In the genomic region with DNA sequence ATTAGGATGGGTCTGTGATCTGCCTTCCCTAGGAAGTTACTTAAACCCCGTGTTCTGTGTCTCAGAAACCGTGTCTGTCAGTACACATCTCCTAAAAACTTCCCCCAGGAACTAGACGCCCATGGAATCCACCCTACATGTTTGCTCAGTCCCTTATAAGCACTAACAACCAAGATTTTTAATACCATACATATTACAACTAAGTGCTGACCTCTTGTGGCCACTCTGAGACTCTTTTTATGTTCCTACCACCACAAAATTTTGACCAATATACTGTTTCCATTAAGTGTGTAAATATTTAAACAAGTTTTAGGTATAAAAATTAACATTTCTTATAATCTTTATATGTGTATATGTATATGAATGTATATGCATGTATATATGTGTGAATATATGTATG, we compare ENCODE assay signal across 8 mouse cellular contexts.
DNase-seq lines count a peak whose midpoint lies in the region; ATAC-seq lines count a peak whose summit lies in the region.

No protein-coding gene starts in this region.

- no peaks in the 10 kb centered on the region for H3K9me3 ChIP-seq in hindbrain, embryonic 11.5 days (ENCODE audit: control insufficient read depth, low read length)
- no peaks in the 10 kb centered on the region for H3K9me3 ChIP-seq in hindbrain, embryonic 16.5 days (ENCODE audit: control insufficient read depth, low read length)
- no peaks in the 10 kb centered on the region for H3K9me3 ChIP-seq in midbrain, embryonic 11.5 days (ENCODE audit: control insufficient read depth, low read length)
- no peaks in the 10 kb centered on the region for H3K9me3 ChIP-seq in midbrain, embryonic 10.5 days (replicated peaks)

- no peak overlapping the region for H3K4me3 ChIP-seq in hindbrain, embryonic 11.5 days (ENCODE audit: low read depth, low read length)
- H3K4me3 ChIP-seq in hindbrain, embryonic 16.5 days (ENCODE audit: low read length): no peak overlapping the region
- no peak overlapping the region for H3K4me3 ChIP-seq in midbrain, embryonic 11.5 days (ENCODE audit: low read depth, low read length)
- no peak overlapping the region for H3K4me3 ChIP-seq in midbrain, embryonic 10.5 days

- DNase-seq in hindbrain, embryonic 11.5 days (ENCODE audit: low spot score): peak; percentile 37
- peak; percentile 85 for DNase-seq in midbrain, embryonic 11.5 days (ENCODE audit: low spot score, missing footprints)
- DNase-seq in midbrain, embryonic 10.5 days (ENCODE audit: low spot score): no peak
- DNase-seq in naive thymus-derived CD4-positive, alpha-beta T cell, adult 2 months (ENCODE audit: low read depth): peak; percentile 18
- DNase-seq in right cerebral cortex, postnatal 4 days: no peak
- DNase-seq in spleen, postnatal 10 days (ENCODE audit: low spot score in 2 of 2): no peak

- no peak overlapping the region for H3K27ac ChIP-seq in hindbrain, embryonic 11.5 days (ENCODE audit: low read depth, low read length)
- no peak overlapping the region for H3K27ac ChIP-seq in hindbrain, embryonic 16.5 days (ENCODE audit: low read depth, low read length)
- no peak overlapping the region for H3K27ac ChIP-seq in midbrain, embryonic 11.5 days (ENCODE audit: low read depth, low read length)
- H3K27ac ChIP-seq in midbrain, embryonic 10.5 days (replicated peaks): no peak overlapping the region

- H3K4me1 ChIP-seq in hindbrain, embryonic 11.5 days (replicated peaks; ENCODE audit: control insufficient read depth, insufficient read depth, low read length): no peaks in the 10 kb centered on the region
- H3K4me1 ChIP-seq in hindbrain, embryonic 16.5 days (ENCODE audit: control insufficient read depth, insufficient read depth, low read depth, low read length): no peaks in the 10 kb centered on the region
- no peaks in the 10 kb centered on the region for H3K4me1 ChIP-seq in midbrain, embryonic 11.5 days (ENCODE audit: control insufficient read depth, insufficient read depth, low read length)
- 0 out of 2 replicates have a peak, but pooled peaks cover 2% of the 10 kb centered on the region for H3K4me1 ChIP-seq in midbrain, embryonic 10.5 days

- H3K9ac ChIP-seq in hindbrain, embryonic 11.5 days (ENCODE audit: low read depth, low read length): no peak overlapping the region
- no peak overlapping the region for H3K9ac ChIP-seq in hindbrain, embryonic 16.5 days (ENCODE audit: low read depth, low read length)
- H3K9ac ChIP-seq in midbrain, embryonic 11.5 days (ENCODE audit: low read length): no peak overlapping the region

- no peaks in the 10 kb centered on the region for H3K27me3 ChIP-seq in hindbrain, embryonic 11.5 days (ENCODE audit: control insufficient read depth, insufficient read depth, low read length)
- H3K27me3 ChIP-seq in hindbrain, embryonic 16.5 days (replicated peaks; ENCODE audit: control insufficient read depth, insufficient read depth, low read length): no peaks in the 10 kb centered on the region
- H3K27me3 ChIP-seq in midbrain, embryonic 11.5 days (ENCODE audit: control insufficient read depth, insufficient read depth, low read length): no peaks in the 10 kb centered on the region
- 0 out of 2 replicates have a peak, but pooled peaks cover 10% of the 10 kb centered on the region for H3K27me3 ChIP-seq in midbrain, embryonic 10.5 days (ENCODE audit: low read depth, poor library complexity, severe bottlenecking)

- H3K36me3 ChIP-seq in hindbrain, embryonic 11.5 days (ENCODE audit: control insufficient read depth, insufficient read depth, low read length): no peaks in the 10 kb centered on the region
- H3K36me3 ChIP-seq in hindbrain, embryonic 16.5 days (ENCODE audit: control insufficient read depth, insufficient read depth, low read length): no peaks in the 10 kb centered on the region
- H3K36me3 ChIP-seq in midbrain, embryonic 11.5 days (ENCODE audit: control insufficient read depth, insufficient read depth, low read length): no peaks in the 10 kb centered on the region
- no peaks in the 10 kb centered on the region for H3K36me3 ChIP-seq in midbrain, embryonic 10.5 days

- H3K4me2 ChIP-seq in hindbrain, embryonic 11.5 days (replicated peaks; ENCODE audit: low read depth, low read length): no peak overlapping the region
- H3K4me2 ChIP-seq in hindbrain, embryonic 16.5 days (ENCODE audit: low read length): no peak overlapping the region
- no peak overlapping the region for H3K4me2 ChIP-seq in midbrain, embryonic 11.5 days

- WGBS in hindbrain, embryonic 11.5 days: 9% methylated on average over 3 of the region's 3 CpGs
- 18% methylated on average over 3 of the region's 3 CpGs for WGBS in hindbrain, embryonic 16.5 days
- 10% methylated on average over 3 of the region's 3 CpGs for WGBS in midbrain, embryonic 11.5 days
- WGBS in midbrain, embryonic 10.5 days: 10% methylated on average over 3 of the region's 3 CpGs

- ATAC-seq in hindbrain, embryonic 11.5 days (ENCODE audit: low FRiP score): peak; percentile 20; the same call in 1 of the 2 replicates
- ATAC-seq in hindbrain, embryonic 16.5 days: no peak
- peak; percentile 31; the same call in 1 of the 2 replicates for ATAC-seq in midbrain, embryonic 11.5 days (ENCODE audit: low FRiP score)
- peak; percentile 75 for ATAC-seq in common myeloid progenitor, adult 5-6 weeks (replicated peaks; ENCODE audit: low read depth, poor library complexity, severe bottlenecking)

Comparison
In these comparisons a context has a peak if more than half of its experiments do, and no peak if none do; other contexts are left out.
1. DNase-seq: peak in hindbrain, embryonic 11.5 days (single experiment), midbrain, embryonic 11.5 days (single experiment) and naive thymus-derived CD4-positive, alpha-beta T cell, adult 2 months (single experiment); none in midbrain, embryonic 10.5 days (single experiment), right cerebral cortex, postnatal 4 days (single experiment) and spleen, postnatal 10 days (0 of 2).